Mouse (Mus musculus) fat pad, adult 2 months (tissue): ENCODE measurements around the gene Zfp148.

Experiments
- DNase-seq: peaks from one replicate; pipeline ENCODE4 v3.0.0-alpha.2; 2011; ENCODE audit warnings: low read depth, low spot score; ENCODE audit errors: extremely low read depth

Zfp148 gene

GRCm38 (mm10) chr16:33379944-33380881 is at the start of gene Zfp148:
Gene Zfp148, plus strand, starts transcription at chr16:33380836.
- DNase-seq: peak; percentile 19

- no peak for DNase-seq
These were observed 47.6 kb upstream of the Zfp148 start for GRCm38 (mm10) chr16:33333015-33333414.

DNA sequence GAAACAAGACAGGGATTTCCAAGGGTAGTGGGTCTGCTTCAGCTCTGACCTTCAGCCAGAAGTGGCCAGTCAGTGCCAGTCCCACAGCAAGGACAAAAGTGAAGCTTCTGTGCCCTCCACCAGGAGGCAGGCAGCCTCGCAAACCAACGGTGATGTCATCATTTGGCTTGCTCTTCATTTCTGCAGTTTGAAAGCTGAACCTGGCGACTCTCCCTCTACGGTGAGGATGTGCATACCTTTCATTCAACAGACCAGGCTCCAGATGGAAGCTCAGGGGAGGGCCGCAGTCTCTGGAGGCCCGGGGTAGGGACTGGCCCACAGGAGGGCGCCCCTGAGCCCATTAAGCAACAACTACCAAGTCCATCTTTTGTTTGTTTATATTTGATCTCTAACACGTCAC is 43.5 kb upstream of the Zfp148 start:
- no peak for DNase-seq

- no peak for DNase-seq
These were observed 43.0 kb upstream of the Zfp148 start for GRCm38 (mm10) chr16:33337681-33338080.

GRCm38 (mm10) chr16:33338492-33338891 is 42.1 kb upstream of the Zfp148 start:
- DNase-seq: no peak

DNA sequence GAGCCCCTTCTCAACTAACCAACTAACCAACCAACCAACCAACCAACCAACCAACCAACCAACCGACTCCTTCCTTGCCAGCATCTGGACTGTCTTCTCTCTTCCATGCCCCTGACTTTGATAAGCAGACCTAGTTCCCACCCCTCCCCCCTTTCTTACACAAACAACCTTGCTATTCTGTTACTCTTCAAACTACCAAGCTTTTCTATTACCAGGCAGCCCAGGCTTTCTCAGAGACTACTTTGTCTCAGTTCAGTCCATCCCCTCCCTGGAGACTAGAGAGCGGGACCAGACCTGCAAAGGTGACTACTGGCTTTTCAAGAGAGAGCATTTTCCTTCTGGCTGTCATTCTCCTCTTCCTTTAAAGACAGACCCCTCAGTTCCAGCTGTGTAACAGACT is 41.2 kb upstream of the Zfp148 start:
- DNase-seq: no peak

DNA sequence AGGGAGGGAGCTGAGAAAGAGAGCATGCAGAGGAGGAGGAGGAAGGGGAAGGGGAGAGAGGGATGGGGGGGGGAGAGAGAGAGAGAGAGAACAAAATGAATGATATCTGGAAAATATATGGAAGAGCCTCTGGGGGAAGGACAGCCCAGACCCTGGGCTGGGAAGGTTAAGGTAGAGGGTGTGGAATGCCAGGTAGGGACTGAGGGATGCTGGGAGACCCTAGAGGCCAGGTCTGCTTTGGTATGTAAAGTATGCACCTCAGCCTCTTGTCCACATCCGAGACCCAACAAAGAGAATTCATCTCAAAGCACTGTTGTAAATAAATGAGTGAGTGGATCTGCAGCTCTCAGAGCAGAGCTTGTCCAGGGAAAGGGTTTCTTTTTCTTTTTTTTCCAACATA is 38.3 kb upstream of the Zfp148 start:
- DNase-seq: no peak

DNA sequence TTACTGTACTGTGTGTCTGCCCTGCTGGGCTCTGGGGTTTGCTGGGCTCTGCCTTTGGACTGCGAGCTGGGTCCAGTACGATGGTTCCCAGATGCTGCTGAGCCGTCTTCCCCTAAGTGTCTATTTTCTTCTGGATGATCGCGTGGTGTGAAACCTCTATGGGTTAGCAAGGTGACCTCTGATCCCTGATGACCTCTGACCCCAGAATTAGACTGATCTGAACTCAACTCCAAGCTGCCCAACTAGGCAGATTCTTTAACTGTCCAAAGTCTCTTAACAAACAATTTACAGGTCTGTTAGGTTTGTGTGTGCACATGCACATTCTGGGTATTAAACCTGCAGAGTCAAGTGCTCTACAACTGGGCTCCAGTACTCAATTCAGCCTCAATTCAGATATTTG is 37.5 kb upstream of the Zfp148 start:
- no peak for DNase-seq

- no peak for DNase-seq
These were observed 37.0 kb upstream of the Zfp148 start for GRCm38 (mm10) chr16:33343601-33344000.

DNA sequence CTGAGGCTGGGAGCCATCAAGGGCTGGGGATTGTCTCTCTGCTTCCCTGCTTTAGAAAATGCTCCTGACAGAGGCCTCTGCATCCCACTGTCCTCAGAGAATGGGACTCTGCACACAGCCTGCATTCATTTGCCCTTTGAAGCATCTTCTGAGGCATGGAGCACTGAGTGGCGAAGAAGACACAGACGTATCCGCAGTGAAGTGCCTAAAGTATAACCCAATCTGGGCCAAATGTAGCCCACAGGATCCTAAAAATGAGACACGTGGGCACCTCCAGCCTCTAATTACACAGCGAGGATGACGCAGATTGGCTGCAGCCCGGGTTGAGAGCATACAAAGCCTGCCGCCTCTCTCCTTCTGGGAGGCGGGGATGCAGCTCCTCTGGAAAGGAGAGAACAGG is 36.3 kb upstream of the Zfp148 start:
- no peak for DNase-seq

GRCm38 (mm10) chr16:33344875-33345274 is 35.8 kb upstream of the Zfp148 start:
- no peak for DNase-seq

GRCm38 (mm10) chr16:33346376-33346775 is 34.3 kb upstream of the Zfp148 start:
- DNase-seq: no peak

DNA sequence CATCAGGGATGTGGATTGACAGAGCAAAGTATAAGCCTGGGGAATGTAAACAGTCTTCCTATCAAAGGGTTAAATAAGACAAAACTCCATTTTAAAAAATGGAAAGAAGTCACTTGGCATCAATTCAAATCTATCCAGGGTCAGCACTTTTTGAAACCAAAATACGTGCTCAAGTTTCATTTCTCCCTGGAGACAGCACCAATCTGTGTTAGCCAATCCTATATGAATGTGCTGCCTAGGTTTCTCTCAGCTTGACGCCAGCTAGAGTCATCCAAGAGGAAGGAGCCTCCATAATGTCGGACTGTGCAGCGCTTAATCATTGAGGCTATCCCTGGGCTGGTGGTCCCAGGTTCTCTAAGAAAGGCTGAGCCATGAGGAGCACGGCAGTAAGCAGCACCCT is 33.5 kb upstream of the Zfp148 start:
- DNase-seq: no peak

DNA sequence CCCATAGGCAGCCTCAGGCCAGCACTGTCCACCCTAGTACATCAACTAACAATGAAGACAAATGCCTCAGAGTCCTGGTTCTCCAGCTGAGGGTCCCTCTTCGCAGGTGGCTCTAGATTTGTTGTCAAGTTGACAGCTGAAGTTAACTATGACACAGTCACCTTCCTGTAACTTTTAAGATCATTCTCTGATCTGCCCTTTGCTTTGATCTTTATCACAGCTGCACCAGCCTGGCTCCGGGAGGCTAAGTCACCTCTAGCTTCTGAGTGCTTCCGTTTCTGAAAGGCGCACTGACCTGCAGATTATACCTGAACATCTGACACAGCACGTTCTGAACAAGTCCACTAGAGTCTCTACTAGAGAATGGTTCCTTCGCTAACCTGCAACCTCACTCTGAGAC is 22.8 kb upstream of the Zfp148 start:
- no peak for DNase-seq

DNA sequence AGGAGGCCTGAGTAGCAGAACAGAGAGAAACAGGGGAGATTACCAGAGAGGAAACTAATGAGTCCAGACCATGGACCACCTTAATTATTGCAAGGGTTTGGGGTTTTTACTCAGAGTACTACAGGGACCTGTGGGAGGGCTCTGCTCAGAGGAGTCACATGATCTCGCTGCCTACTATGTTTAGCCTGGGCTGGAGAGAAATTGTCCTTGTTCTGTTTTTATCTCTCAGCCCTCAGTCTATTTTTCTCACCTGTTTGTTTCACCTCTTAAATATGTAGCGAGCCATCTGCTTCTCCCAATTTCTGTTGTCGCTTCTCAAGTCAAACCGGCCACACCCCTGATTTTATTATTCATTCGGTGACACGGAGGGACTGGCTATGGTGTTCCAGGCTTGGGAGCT is 14.9 kb upstream of the Zfp148 start:
- no peak for DNase-seq

DNA sequence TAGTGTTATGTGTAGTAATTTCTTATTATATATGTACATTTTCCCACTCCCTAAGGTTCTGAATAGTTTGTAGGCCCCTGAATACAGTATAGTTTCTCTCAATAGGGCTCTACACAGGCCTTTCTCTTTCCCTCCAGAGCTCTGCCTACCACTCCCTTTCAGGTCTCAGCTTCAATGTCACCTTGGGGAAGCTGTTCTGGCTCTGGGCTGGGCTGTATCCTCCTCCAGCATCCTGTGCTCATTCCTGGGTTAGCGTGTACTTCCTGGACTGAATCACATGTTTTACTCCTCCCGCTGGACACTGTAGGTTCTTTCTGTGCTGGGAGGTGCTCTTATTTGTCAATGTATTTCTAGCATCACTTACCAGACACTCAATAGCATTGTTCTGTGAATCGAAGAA is 12.0 kb upstream of the Zfp148 start:
- DNase-seq: no peak

DNA sequence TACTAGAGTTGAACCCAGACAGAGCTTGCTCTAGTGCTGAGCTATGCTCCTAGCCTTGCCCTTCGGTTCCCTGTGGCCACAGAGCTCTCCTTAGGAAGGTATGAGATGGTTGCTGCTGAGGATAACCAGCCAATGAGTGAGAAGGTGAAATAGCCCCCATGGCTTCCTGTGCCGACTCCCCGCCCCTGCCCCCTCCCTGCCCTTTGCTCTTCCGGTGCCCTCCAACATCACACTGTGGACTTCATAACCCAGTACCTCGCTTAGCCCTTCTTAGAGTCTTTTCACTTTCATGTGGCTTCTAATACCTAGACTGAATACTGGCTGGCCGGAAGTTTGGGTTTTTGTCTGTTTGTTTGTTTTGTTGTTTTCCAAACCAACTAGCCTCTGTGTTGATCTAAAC is 9.8 kb upstream of the Zfp148 start:
- DNase-seq: no peak

GRCm38 (mm10) chr16:33372611-33373010 is 8.0 kb upstream of the Zfp148 start:
- no peak for DNase-seq

GRCm38 (mm10) chr16:33373326-33373725 is 7.3 kb upstream of the Zfp148 start:
- DNase-seq: no peak

DNA sequence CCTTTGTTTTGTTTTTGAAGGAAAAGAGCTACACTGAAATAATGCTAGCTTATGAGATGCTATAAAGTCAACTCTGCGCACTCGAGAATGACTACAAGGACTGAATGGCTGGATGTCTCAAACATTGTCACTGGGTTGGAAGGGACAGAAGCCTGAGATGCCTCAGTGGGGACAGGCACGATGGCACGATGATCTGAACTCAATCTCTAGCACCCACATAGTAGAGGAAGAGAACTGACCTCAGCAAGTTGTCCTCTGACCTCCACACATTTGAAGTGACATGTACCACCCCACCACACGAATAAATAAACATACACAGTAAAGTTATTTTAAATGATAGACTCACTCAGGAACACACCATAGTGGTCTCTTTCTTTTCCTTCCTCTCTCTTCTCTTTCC is 4.4 kb upstream of the Zfp148 start:
- DNase-seq: no peak

GRCm38 (mm10) chr16:33379219-33379943 is 1.3 kb upstream of the Zfp148 start:
- DNase-seq: peak; percentile 18
